Mouse (Mus musculus) left cerebral cortex, adult 9 months (tissue): ENCODE measurements around the gene Ripk4.

Experiments
- DNase-seq, 2 experiments: peaks; one replicate each; pipeline ENCODE4 v3.0.0; 2022; ENCODE audit warnings: low spot score in 2 of 2

Gene Ripk4

DNA sequence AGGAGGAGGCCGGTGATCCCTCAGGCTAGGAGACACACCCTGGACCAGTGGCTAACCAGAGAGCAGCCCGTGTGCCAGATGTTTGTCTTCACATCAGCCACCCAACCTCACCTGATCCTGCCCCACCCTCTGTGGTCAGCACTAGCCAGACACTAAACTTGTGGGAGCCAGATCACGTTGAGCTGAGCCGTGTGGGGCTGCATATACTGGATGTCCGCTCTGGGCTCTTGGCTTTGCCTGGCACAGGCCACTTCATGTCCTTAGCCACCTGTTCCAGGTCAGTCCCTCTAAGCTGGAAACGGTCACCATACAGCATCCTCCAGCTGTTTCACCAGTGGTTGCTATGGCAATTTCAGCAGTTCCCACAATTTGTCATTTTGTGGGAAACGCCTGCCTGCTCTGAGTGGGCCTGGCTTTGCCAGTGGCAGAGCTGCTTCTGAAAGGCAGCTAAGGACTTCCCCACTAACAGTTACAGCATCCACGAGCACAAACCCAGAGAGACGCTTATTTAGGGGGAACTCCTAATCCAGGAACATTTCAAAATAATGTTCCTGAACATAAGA is 28.7 kb downstream of the Ripk4 start:
- no peak for DNase-seq

DNA sequence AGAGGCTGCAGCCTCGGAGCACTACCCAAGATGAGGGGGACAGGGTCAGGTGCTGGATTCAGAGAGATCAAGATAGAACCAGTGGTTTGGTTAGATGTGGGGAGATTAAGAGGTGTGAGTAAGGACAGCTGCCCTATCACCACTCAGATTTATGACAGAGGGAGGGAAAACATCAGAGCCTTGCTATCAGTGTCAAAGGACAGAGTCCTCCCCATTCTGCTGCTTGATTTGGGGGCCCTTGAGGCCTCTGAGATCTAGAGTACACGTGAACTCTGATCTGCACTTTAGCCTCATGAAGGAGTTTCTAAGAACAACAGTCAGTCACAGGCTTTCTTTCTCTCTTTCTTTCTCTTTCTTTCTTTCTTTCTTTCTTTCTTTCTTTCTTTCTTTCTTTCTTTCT is 30.0 kb downstream of the Ripk4 start:
- DNase-seq = no peak

DNA sequence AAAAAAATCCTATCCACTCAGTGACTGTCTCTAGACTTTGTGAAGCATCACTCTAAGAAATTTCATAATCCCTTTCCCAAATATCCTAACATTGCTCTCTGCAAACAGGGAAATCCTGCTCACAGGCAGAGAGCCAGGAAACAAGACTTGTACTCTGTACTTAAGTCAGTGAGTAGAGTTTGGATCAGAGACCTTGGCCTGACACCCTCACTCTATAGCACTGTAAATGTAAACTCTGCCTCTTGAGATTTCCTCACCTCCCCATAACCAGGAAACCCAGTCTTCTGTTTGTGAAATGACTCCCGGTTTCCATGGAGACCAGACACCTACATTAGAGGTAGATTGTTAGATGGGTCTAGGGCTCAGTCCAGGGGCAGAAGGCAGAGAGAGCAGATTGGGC is 33.3 kb downstream of the Ripk4 start:
- DNase-seq = no peak

DNA sequence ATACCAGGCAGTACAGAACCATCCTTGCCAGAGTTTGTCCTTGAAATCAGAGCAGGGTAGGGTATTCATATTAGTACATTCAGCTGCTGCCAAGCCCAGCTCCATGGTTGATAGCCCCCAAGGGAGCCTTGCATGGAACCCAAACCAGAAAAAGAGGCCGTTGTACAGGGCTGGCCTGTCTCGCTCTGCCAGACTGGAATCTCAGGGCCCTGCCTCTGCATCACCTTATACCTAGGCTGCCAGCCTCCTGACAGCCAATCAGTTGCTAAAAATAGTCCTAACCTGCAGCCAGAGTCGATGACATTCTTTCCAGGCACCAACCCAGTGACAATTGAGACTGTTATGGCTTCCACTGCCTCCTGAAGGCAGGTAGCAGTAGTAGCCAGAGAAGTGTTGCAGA is 37.2 kb downstream of the Ripk4 start:
- no peak for DNase-seq

DNA sequence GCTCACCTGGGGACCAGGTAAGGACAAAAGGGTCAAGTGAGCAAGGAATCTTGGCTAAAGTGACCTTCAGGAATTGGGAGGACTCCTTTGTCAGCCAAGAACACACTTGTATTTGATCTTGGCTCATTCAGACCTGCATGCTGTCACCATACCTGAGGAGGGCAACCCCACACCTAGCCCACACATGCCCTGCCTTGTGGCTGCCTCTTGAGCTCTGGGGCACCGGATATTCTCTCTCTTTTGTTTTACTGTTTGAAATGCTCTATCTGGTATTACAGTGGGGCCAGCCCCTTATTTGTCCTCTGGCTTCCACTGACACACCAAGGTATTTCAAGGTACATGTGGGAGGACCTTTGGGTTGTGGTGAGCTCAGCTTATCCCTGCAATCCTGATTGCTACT is 43.5 kb downstream of the Ripk4 start:
- DNase-seq = no peak

DNA sequence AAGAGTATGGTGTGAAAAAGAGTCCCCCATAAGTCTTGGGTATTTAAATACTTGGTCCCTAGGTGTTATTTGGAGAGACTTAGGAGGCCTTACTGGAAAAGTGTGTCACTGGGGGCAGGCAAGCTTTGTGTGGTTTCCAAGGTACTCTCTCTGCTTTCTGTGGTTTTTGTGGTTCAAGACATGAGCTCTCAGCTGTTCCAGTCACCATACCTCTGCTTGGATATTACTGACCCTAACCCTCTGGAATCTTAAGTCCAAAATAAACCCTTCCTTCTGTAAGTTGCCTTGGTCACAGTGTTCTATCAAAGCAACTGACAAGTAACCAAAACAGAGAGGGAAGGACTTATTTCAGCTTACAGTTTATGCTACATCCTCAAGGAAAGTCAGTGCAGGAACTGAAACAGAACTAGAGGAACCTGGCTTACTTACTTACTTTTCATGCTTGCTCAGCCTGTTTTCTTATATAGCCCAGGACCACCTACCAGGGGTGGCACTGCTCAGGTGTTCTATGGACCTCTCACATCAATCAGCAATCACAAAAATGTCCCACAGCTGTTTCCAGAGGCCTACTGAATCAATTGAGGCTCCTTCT is 44.1 kb downstream of the Ripk4 start:
- no peak for DNase-seq

DNA sequence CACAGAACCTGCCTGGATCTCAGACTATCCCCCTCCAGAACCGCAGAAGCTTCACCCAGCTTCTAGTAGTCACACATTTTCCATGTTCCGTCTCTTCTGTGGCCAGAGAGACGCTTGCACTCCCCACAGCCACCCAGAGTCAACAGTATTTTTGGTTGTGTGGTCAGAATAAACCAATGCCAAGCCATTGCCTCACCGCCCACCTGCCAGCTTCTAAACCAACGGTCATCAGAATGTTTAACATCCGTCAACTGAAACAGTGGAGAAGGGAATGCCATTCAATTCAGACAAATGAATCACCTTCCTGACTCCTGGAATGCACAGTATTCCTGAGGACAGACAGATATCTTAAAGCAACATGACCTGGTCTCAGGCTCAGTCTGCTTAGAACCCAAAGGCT is 47.0 kb downstream of the Ripk4 start:
- DNase-seq = no peak

DNA sequence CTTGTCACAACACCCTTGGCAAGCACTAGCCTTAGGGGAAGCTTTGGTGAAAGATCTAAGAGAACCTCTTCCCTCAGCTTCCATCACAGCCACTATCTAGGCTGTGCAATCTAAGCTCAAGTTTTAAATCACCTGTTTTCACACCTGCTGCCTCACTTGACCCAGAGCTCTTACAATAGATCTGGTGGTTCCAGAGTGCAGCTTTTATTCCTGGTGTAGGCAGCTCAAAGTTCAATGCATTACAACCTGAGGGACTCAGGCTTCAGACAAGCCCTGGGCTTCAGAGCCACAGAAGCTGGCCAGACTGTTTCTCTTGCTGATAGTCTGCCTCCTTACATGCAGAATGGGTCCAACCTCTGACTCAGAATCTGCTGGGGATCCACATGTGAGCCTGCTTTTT is 51.5 kb downstream of the Ripk4 start:
- DNase-seq = no peak

DNA sequence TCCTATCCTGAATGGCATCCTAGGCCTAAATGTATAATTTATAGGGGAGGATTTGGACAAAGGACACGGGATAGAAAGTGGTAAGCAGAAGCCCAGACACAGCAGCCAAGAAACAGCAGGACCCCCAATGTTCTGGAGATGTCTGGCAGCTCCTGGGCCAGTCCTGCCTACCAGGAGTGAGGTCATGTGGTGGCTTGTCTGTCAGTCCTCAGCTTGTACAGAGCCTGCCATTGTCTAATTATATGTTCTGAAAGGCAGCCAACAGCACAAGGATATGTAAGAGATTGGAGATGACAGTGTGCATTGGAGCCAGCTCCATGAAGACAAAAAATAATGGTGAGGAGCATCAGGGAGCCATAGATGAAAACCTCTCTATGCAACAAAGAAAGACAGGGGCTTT is 61.7 kb downstream of the Ripk4 start:
- no peak for DNase-seq

DNA sequence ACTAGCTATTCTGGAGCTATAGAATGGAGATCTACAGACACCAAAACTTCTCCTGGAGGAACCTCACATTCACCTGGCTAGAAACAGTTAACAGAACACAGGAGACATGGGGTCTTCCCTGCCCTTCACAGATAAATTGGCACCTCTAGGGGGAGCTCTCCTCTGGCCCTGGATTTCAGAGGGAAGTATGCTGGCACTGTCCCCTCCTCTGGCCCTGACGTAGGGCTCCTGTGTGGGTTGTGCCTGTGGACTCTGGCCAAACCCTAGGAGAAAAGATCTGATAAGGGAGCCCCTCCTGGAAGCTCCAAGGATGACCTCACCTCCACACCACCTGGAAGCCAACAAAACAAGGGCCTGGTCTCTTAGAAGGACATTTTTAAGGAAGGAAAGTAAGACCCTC is 65.8 kb downstream of the Ripk4 start:
- DNase-seq = no peak

DNA sequence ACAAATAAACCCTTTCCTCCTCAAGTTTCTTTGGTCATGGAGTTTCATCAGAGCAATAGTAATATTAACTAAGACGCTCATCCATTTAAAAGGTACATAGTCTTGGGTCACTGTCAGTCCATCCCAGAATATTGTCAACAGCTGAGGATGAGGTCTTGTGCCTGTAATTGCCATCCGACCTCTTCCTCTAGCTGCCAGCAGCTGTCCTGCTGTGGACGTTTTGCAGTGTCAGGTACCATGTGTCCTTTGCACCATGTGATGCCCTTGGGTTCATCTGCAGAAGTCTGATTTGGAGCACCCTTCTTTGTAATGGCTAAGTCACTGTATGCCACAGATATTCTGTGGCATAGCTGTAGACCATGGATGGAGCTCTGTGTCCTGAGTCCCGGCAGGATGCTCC is 67.9 kb downstream of the Ripk4 start:
- no peak for DNase-seq
